Mouse (Mus musculus) lung, adult 2 months (tissue): ENCODE measurements around the gene Grsf1.

Source experiments
- CTCF ChIP-seq: fragments of 200-500 bp; IDR thresholded peaks from 2 replicates; pipeline ENCODE4 v1.5.1; 2011; ENCODE audit warnings: mild to moderate bottlenecking, low read length, control low read depth; ENCODE audit not compliant: insufficient read depth
- POLR2A ChIP-seq: fragments of 200-500 bp; IDR thresholded peaks from 2 replicates; pipeline ENCODE4 v1.6.1; 2011; ENCODE audit warnings: low read depth, mild to moderate bottlenecking, control low read depth, low read length, borderline replicate concordance; ENCODE audit errors: extremely low read depth

GRCm38 (mm10) chr5:88642786-88643185 lies 33.2 kb downstream of the Grsf1 start:
- TF ChIP-seq CTCF = no peak
- TF ChIP-seq POLR2A = no peak
